Mouse (Mus musculus) G1E-ER4 (cell line): Measurements from ENCODE around the gene Fermt2. TPM values are rescaled to one million over a fixed set of nuclear protein-coding genes. Genes with fewer than 3 reads are reported as not detected.

Experiments
- GATA1 ChIP-seq: IDR thresholded peaks from one replicate; pipeline ENCODE4 v1.8.0; 2012; ENCODE audit warnings: low read length, inconsistent platforms
- polyA plus RNA-seq: library from polyadenylated mRNA; stranded (reverse); fragments of >175 nt; gene quantifications from 2 replicates; pipeline ENCODE4 v1.2.3, GENCODE M21; 2012

The Fermt2 gene
- not detected in 2 replicates for polyA plus RNA-seq

- no peak for TF ChIP-seq GATA1
These were observed at the start of gene Fermt2 for GRCm38 (mm10) chr14:45529411-45530363. Fermt2 (minus strand) TSS chr14:45530118.

- TF ChIP-seq GATA1, result no peak
These were observed 36.4 kb upstream of the Fermt2 start for GRCm38 (mm10) chr14:45566066-45566937.

- TF ChIP-seq GATA1, result no peak
These were observed 35.5 kb upstream of the Fermt2 start for GRCm38 (mm10) chr14:45565216-45566065.

GRCm38 (mm10) chr14:45563577-45563976 lies 33.7 kb upstream of the Fermt2 start:
- no peak for TF ChIP-seq GATA1

- TF ChIP-seq GATA1, result no peak
These were observed 31.8 kb upstream of the Fermt2 start for GRCm38 (mm10) chr14:45561681-45562080.

GRCm38 (mm10) chr14:45559018-45559417 lies 29.1 kb upstream of the Fermt2 start:
- no peak for TF ChIP-seq GATA1

GRCm38 (mm10) chr14:45554336-45554735 lies 24.4 kb upstream of the Fermt2 start:
- no peak for TF ChIP-seq GATA1

GRCm38 (mm10) chr14:45553854-45554253 lies 23.9 kb upstream of the Fermt2 start:
- TF ChIP-seq GATA1, result no peak

GRCm38 (mm10) chr14:45552431-45552830 lies 22.5 kb upstream of the Fermt2 start:
- TF ChIP-seq GATA1, result no peak

GRCm38 (mm10) chr14:45551121-45551768 lies 21.3 kb upstream of the Fermt2 start:
- TF ChIP-seq GATA1, result no peak

GRCm38 (mm10) chr14:45550010-45550647 lies 20.2 kb upstream of the Fermt2 start:
- no peak for TF ChIP-seq GATA1

- TF ChIP-seq GATA1, result no peak
These were observed 18.2 kb upstream of the Fermt2 start for GRCm38 (mm10) chr14:45548118-45548517.

GRCm38 (mm10) chr14:45544905-45545304 lies 15.0 kb upstream of the Fermt2 start:
- TF ChIP-seq GATA1, result no peak

- TF ChIP-seq GATA1, result no peak
These were observed 14.1 kb upstream of the Fermt2 start for GRCm38 (mm10) chr14:45544026-45544425.
